Mouse (Mus musculus) frontal cortex, postnatal 10 days (tissue): Measurements from ENCODE around the gene Ciapin1.

Source experiments
- DNase-seq, 2 experiments: peaks; one replicate each; pipeline ENCODE4 v3.0.0; 2022; ENCODE audit warnings: low spot score in 2 of 2, mixed read lengths in 1 of 2

Gene Ciapin1

DNA sequence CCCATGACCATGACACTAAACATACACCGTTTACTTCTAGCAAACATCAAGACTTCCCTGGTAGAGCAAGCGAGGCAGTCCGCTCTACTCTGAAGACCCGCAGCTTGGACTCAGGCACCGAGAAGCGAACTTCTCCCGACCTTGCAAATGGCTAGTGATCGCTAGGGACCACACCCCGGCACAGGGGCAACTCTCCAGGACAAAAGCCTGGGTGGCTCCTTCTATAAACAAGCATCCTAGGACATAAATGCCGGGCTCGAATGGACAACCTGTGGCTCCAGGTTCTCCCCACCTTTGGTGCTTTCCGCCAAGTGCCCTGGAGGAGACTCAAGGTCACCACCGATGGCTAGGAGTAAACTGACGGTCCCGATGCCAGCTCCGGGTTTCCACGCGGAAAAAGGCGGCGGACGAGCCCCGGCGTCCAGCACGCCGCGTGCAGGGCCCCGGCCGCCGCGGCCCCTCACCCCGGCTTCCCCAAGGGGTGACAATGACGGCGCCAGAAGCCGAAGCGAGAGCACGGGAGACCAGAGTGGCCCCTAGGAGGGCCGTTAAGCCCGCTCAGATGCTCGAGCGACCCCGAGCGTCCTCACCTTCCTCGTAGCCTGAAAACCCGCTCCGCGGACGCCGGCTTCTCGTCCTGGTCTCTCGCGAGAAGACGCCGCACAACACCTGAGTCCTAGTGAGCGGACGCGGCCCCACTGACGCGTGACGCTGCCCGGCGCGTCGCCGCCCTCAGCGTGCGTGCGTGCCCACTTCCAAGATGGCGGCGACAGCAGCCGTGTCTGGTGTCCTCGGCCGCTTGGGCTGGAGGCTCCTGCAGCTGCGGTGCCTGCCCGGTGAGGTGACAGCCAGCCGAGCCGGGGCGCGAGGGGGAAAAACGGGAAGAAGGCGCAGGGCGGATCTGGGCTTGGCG, at the start of gene Ciapin1, which contains the start of gene Coq9:
Ciapin1 (minus strand) TSS at position 697 of the 913 bp plus-strand sequence.
Coq9 (plus strand) TSS at position 660 of the 913 bp plus-strand sequence.
- peak; percentile 90 to 96 for DNase-seq

- no peak for DNase-seq
Observed at GRCm38 (mm10) chr8:94880742-94881141, 42.6 kb upstream of the Ciapin1 start.

GRCm38 (mm10) chr8:94876820-94877219, 38.7 kb upstream of the Ciapin1 start:
- DNase-seq, result no peak

DNA sequence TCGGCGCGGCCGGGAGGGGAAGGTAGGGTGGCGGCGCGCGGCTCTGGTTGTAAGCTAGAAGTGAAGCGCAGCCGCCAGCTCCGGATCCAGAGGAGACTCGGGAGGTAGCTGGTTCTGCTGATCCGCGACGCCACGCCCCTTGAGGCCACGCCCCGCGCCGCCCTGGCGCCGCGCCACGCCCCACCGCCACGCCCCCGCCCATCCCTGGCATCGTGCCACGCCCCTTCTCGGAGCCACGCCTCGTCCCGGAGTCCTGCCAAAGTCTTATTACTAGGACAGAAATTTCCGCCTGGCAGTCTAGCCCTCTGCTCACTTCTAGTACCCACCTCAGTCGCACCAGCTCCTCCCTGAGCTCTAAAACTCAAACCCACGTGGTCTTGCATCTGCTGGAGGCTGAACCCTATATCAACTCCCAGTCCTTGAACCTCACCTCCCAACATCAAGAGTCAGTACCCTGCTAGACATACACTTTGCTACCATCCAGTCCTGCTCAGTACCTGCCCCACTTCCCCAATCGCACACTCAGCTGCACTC, 38.1 kb upstream of the Ciapin1 start, which contains the start of gene Dok4:
Dok4 (minus strand) TSS at position 134 of the 534 bp plus-strand sequence.
- peak in 1 of 2 experiments; percentile 69 for DNase-seq

DNA sequence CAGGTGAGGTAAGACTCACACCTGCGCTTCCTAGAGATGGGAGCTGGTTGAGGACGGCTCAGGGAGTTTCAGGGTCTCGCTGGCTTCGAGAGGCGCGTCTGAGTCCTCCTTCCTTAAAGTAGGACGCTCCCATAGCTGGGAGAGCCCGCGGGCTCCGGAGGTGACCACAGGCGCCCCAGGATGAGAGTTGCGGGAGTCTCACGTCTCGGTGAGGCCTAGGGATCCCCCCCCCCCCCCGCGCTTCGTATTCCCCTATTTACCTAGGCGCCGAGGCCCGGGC, 37.7 kb upstream of the Ciapin1 start:
- DNase-seq, result no peak

DNA sequence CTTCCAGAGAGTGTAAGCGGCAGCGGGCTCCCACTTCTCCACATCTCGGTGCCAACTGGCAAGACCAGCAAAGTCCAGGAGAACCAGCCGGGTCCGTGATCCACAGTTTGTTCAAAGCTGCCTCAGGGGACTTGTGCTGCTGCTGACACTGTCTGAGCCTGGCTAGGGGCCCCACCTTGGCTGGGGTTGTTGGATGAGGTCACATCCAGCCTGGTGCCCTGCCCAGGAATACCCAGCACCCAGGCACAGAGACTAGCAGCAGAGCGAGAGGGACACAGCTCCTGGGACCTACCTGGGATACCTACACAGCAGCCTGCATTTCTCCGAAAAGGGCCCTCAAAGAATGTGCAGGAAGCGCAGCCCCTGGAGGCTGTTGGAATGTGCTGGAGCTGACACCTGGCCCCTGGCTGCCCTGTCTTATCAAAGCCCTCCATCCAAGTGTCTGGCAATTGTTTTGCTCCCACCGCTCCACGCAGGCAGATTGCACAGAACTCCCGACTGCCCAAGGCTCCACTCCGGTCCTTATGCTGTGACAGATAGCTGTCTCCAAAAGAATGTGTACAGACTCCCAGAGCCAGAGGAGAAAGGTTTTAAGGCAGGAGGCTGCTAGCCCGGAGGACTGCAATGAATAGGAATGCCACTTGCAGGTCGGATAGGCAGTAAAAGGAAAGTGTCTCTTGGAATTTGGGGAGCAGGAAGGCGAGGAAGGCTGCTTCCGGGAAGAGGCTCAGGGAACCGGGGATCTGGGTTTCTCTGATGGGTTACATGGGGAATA, 37.1 kb upstream of the Ciapin1 start:
- DNase-seq, result no peak

DNA sequence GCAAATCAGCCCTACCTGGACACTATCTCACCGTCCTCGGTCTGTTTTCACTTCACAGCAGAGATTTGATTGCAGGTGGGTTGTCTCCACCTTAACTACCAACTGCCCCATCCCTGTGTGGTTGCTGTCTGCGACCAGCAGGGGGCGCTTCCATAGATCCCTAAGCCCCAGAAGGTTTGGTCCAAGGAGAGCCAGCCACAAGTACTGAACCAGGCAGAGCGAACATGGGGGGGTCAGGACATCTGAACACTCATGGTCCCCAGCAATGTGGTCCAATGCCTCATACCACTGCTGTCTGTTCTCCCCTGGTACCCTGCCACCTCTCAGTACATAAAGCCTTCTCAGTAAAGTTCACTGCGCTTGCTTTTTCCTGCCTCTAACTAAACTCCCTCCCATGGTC, 36.2 kb upstream of the Ciapin1 start:
- DNase-seq, result peak in 1 of 2 experiments; percentile 68

DNA sequence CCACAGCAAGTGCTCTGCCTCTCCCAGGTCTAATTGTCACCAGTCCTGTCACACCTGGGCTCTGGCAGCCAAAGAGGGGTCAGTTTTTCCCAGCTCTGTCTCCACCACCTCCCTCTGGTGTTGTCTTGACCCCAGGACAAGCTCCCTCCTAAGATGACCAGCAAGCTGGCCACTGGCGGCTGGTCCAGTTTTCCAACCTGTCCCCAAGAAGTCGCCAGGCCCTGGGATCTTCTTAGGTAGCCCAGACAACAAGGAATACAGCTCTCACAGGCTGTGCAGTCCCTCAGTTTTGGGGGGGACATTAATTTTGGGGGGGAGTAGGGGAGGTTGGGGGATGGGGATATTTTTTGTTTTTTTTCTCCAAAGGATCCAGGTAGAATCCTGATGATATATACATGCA, 34.4 kb upstream of the Ciapin1 start:
- no peak for DNase-seq

DNA sequence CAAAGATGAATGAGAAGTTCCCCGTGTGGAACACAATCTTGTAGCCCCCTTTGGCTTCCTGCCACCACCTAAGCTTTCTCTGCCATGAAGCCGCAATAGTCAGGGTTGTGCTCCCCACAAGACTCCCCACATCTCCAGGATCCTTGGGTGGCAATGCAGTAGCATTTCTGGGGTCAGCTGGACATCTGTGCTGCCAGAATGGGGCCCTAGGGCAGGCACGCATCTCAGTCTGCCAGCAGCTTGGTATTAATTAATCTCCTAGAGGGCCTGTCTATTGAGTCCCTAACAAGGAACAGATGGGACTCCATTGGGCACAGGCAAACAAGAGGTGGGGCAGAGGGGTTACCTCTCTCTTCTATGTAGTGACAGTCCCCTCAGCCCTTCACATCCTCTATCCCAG, 34.0 kb upstream of the Ciapin1 start:
- no peak for DNase-seq

DNA sequence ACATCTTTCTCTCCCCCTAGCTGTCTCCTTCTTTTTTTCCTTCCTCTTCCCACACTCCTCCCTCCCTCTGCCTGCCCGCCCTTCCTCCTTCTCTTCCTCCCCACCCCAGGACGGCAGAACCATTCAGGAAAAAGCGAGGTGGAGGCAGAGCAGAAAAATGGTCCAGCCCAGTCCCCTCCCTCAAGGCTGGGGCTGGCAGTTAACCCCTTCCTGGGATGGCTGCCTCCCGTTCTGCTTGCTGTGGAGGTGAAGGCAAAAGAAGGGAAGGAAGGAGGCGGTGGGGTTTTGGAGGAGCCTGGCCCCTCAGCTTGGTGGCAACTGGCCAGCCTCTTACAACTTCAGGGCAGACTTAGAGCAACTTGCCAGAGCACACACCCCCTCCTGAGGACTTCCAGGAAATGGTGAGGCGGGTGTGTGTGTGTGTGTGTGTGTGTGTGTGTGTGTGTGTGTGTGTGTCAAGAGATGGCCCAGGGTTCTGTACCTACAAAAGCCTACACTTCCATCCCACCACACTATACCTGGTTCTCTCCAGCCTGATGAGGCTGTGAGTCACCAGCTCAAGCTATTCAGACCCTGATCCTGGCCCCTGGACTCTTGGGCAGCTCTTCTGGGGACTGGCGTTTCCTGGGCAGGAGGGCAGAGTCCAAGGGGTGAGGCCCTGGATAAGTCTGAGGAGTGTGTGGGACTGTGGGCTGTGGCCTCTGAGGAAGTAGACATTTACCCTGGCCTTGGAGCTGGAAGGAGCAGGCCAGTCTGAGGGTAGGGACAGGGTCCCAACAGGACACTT, 33.1 kb upstream of the Ciapin1 start:
- DNase-seq, result peak; percentile 77 to 81

GRCm38 (mm10) chr8:94870474-94871107, 32.4 kb upstream of the Ciapin1 start:
- peak; percentile 65 to 69 for DNase-seq

DNA sequence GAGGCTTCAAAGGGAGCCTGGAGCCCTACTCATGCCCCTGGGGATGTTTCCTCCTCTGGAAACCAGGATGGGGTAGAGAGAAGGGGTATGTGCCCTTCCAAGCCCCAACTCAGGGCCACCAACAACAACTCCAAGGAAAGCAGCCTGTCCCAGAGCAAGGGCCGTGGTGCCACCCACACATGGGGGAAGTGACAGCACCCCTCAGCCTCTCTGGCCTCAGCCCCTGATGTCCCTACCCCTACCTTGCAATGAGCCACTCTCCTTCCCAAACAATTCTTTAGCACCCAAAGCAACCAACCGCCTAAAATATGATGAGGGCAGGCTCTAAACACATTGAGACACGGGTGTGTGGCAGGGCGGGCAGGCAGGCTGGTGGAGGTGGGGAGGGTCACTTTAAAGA, 31.8 kb upstream of the Ciapin1 start:
- no peak for DNase-seq

GRCm38 (mm10) chr8:94869146-94869545, 31.0 kb upstream of the Ciapin1 start:
- no peak for DNase-seq

- no peak for DNase-seq
Observed at GRCm38 (mm10) chr8:94866921-94867320, 28.8 kb upstream of the Ciapin1 start.

DNA sequence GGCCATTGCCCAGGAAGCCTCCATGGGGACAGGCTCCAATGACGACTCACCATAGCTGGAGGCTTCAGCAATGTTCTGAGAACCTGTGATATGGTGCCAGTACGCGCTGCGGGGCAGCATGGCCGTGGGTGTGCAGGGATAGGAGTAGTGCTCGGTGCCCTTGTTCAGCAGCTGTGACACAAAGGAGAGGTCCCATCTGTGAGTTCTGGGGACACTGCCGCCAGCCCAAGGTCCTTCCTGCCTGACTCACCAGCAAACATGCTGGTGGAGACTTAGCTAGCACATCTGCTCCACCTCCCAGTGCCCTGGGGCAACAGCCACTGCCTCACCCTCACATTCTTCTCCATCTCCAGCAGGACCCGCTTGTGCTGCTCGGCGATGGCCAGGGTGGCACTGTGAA, 27.1 kb upstream of the Ciapin1 start:
- no peak for DNase-seq

DNA sequence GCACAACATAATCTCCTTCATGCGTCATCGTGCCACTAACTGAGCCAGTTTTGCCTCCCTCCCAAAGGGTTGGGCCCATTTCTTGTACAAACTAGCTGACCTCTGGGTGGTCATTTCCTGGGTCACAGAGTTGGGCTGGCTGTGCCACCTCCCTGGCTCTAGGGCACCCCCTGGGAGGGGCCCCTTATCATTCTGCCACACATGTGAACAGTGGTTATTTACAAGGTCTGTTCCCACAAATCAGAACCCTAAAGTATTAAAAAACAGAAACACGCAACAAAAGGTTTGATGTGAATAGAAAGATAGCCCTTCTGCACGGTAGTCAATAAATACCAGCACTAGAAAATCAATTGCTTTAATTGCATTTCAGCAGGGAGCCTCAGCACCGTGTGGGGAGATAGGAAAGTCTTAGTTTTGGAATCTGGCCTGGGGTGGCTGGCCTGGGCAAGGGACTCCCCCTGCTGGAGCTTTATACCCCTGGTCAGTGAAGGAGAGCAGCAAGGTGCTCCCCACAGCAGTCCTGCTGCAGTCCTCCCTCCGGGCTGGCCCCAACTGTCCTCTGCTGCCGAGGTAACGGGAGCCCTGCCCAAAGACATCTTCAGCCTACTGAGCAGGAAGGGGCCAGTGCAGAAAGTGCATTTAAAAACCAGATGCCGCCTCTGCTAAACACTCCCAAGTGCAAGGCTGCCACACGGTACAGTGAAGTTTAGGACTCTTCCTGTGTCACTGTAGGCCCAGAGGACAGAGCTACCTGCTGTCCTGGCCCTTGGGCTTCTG, 25.9 kb upstream of the Ciapin1 start:
- no peak for DNase-seq

- no peak for DNase-seq
Observed at GRCm38 (mm10) chr8:94862487-94863220, 24.5 kb upstream of the Ciapin1 start.

GRCm38 (mm10) chr8:94861352-94861910, 23.3 kb upstream of the Ciapin1 start:
- no peak for DNase-seq
